Mouse (Mus musculus): ENCODE results near the gene Insyn1. TPM values are rescaled to one million over a fixed set of nuclear protein-coding genes. Genes with fewer than 3 reads are reported as not detected.

Gene Insyn1
- polyA plus RNA-seq, 1 experiment = 1.1 TPM

- Histone ChIP-seq H3K4me1 (ENCODE audit: control insufficient read depth, insufficient read depth, insufficient read length, low read length) (peaks cover 4% of the 10 kb centered on the region), H3K27me3 (ENCODE audit: control insufficient read depth, insufficient read depth, low read length) (no peaks in the 10 kb centered on the region), H3K4me3 (ENCODE audit: low read depth, low read length) (no peak overlapping the region), H3K36me3 (ENCODE audit: control insufficient read depth, insufficient read depth, low read length) (no peaks in the 10 kb centered on the region), H3K27ac (ENCODE audit: insufficient read depth, low read depth, low read length) (no peak overlapping the region)
- no peak for TF ChIP-seq CTCF (IDR thresholded peaks at IDR 0.05; ENCODE audit: extremely low read depth, insufficient read length, insufficient replicate concordance, low read depth, low read length)
- no peak for TF ChIP-seq POLR2A (IDR thresholded peaks at IDR 0.05; ENCODE audit: low read depth, low read length)
- 86% methylated on average over 11 of the region's 11 CpGs for WGBS
These were observed 58.4 kb downstream of the Insyn1 start for GRCm38 (mm10) chr9:58546630-58547360.

- no peak overlapping the region for H3K4me3 ChIP-seq (ENCODE audit: low read depth, low read length)
- H3K27ac ChIP-seq (ENCODE audit: insufficient read depth, low read depth, low read length) = no peak overlapping the region
- H3K36me3 ChIP-seq (ENCODE audit: control insufficient read depth, insufficient read depth, low read length) = no peaks in the 10 kb centered on the region
- H3K27me3 ChIP-seq (ENCODE audit: control insufficient read depth, insufficient read depth, low read length) = no peaks in the 10 kb centered on the region
- no peaks in the 10 kb centered on the region for H3K4me1 ChIP-seq (ENCODE audit: control insufficient read depth, insufficient read depth, insufficient read length, low read length)
- WGBS = 75% methylated on average over 4 of the region's 4 CpGs
- TF ChIP-seq POLR2A (IDR thresholded peaks at IDR 0.05; ENCODE audit: low read depth, low read length) (no peak), CTCF (IDR thresholded peaks at IDR 0.05; ENCODE audit: extremely low read depth, insufficient read length, insufficient replicate concordance, low read depth, low read length) (no peak)
These were observed 60.5 kb downstream of the Insyn1 start for GRCm38 (mm10) chr9:58548897-58549296.

Other genes starting within 250 kb of the Insyn1 start
- 18.4 and 45.0 TPM in 2 replicates for gene Pml, start 238.8 kb upstream of the Insyn1 start, polyA plus RNA-seq (2012; rRNA removed)
- 9.9 and 21.3 TPM in 2 replicates for gene Stoml1, start 235.4 kb upstream of the Insyn1 start, polyA plus RNA-seq (2012; rRNA removed)
- gene Loxl1, start 175.4 kb upstream of the Insyn1 start, polyA plus RNA-seq (2012; rRNA removed) = 15.6 and 26.7 TPM in 2 replicates
- not detected in 2 replicates for gene Tbc1d21, start 118.1 kb upstream of the Insyn1 start, polyA plus RNA-seq (2012; rRNA removed)
- 3.2 and 4.8 TPM in 2 replicates for gene Cd276, start 66.8 kb downstream of the Insyn1 start, polyA plus RNA-seq (2012; rRNA removed)
- gene Nptn, start 93.6 kb downstream of the Insyn1 start, polyA plus RNA-seq (2012; rRNA removed) = 166 and 317 TPM in 2 replicates

Data from small intestine, adult 2 months (tissue).